Mouse (Mus musculus): Measurements from ENCODE around the gene Trim52. TPM values are rescaled to one million over a fixed set of nuclear protein-coding genes. Genes with fewer than 3 reads are reported as not detected.
"Not testable (repeated sequence)": the region's sequence is repeated elsewhere in the genome, so short reads cannot be mapped to it uniquely, and the experiment has no call there.

Gene Trim52
- polyA plus RNA-seq, 1 experiment from 2014 or later, result not detected

DNA sequence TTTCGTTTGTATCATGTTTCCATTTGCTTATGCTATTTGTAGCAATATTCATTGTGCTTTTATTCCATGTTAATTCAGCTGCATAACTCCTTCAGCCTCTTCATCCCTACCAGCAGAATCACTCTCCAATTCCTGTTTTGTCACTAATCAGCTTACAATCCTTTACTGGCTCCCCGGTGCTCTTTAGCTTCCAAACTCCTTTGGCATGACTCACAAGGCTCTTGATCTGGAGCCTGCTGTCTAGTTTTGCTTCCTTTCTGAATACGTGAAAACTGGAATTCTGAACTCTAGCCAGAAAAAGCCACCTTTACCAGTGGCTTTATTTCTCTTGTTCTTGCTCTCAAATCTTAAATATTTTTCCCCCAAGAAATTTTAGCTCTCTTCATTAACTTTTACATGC lies 56.3 kb downstream of the Trim52 start:
- no peaks in the 10 kb centered on the region for H3K4me1 ChIP-seq (replicated peaks)
- no peak overlapping the region for H3K4me3 ChIP-seq (replicated peaks)
- no peak for ATAC-seq
- no peak overlapping the region for H3K4me2 ChIP-seq (replicated peaks)
- H3K9me3 ChIP-seq, result no peaks in the 10 kb centered on the region
- no peak overlapping the region for H3K27ac ChIP-seq
- no peaks in the 10 kb centered on the region for H3K27me3 ChIP-seq (replicated peaks)
- 53% methylated on average over 3 of the region's 3 CpGs for WGBS
- H3K36me3 ChIP-seq, result no peaks in the 10 kb centered on the region
- no peak overlapping the region for H3K9ac ChIP-seq

DNA sequence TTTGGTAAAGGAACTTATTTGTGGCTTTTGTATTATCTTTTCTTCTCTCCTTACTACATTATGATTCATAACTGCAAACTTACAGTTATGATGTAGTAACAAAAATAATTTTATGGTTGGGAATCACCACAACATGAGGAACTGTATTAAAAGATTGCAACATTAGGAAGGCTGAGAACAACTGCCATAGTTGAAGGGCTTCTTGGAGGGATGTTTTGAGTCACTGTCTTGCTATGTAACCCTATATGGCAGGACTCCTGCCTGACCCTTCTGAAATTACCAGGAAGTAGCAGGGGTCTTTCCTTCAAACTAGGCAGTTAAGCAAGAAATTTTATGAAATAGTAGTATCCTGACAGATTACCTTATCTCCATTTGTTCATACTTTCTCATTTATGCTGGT lies 57.2 kb downstream of the Trim52 start:
- no peak for ATAC-seq
- no peak overlapping the region for H3K27ac ChIP-seq

GRCm38 (mm10) chr14:106163933-106164332 lies 57.9 kb downstream of the Trim52 start:
- not testable (repeated sequence) for H3K27me3 ChIP-seq (replicated peaks); H3K4me2 ChIP-seq (replicated peaks); H3K27ac ChIP-seq; H3K9ac ChIP-seq; ATAC-seq; H3K9me3 ChIP-seq; H3K4me3 ChIP-seq (replicated peaks); H3K4me1 ChIP-seq (replicated peaks); H3K36me3 ChIP-seq

More for the DNA sequence above, 57.2 kb downstream of the Trim52 start:
- H3K4me3 ChIP-seq (replicated peaks), result no peak overlapping the region
- no peak overlapping the region for H3K4me2 ChIP-seq (replicated peaks)
- no peaks in the 10 kb centered on the region for H3K9me3 ChIP-seq
- no peaks in the 10 kb centered on the region for H3K4me1 ChIP-seq (replicated peaks)
- no peak overlapping the region for H3K9ac ChIP-seq
- H3K36me3 ChIP-seq, result no peaks in the 10 kb centered on the region
- H3K27me3 ChIP-seq (replicated peaks), result no peaks in the 10 kb centered on the region

DNA sequence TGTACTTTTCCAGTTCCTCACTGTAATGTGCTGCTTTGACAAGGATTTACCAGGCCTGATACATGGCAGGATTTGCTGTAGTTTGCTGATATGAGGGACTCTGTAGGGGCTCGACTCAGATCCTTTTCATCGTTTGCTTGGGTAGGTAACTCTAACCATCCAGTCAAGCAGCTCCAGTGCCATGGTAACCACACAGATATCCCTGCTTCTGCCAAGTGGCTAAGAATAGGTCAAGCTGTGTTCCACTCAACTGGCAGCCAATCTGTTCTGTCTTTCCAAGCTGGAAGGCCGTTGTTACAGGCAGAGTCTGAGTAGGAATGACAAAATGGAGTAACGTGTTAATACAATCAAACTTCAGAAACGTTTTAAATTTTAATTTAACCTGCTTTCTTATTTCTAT lies 70.9 kb downstream of the Trim52 start:
- Histone ChIP-seq H3K9me3 (no peaks in the 10 kb centered on the region), H3K36me3 (no peaks in the 10 kb centered on the region), H3K9ac (no peak overlapping the region), H3K27ac (no peak overlapping the region), H3K27me3 (replicated peaks) (no peaks in the 10 kb centered on the region), H3K4me1 (replicated peaks) (no peaks in the 10 kb centered on the region), H3K4me2 (replicated peaks) (no peak overlapping the region), H3K4me3 (replicated peaks) (no peak overlapping the region)
- WGBS, result 83% methylated on average over 5 of the region's 5 CpGs
- ATAC-seq, result no peak

GRCm38 (mm10) chr14:106178245-106178644 lies 72.2 kb downstream of the Trim52 start:
- peak; percentile 36; the same call in 1 of the 2 replicates for ATAC-seq

GRCm38 (mm10) chr14:106179102-106179727 lies 73.2 kb downstream of the Trim52 start:
- H3K4me3 ChIP-seq (replicated peaks), result no peak overlapping the region
- H3K9ac ChIP-seq, result no peak overlapping the region
- H3K4me2 ChIP-seq (replicated peaks), result no peak overlapping the region
- no peaks in the 10 kb centered on the region for H3K27me3 ChIP-seq (replicated peaks)
- H3K4me1 ChIP-seq (replicated peaks), result no peaks in the 10 kb centered on the region
- 53% methylated on average over 8 of the region's 8 CpGs for WGBS
- H3K27ac ChIP-seq, result no peak overlapping the region
- ATAC-seq, result no peak
- H3K36me3 ChIP-seq, result no peaks in the 10 kb centered on the region
- H3K9me3 ChIP-seq, result no peaks in the 10 kb centered on the region

More at GRCm38 (mm10) chr14:106178245-106178644, 72.2 kb downstream of the Trim52 start:
- no peaks in the 10 kb centered on the region for H3K9me3 ChIP-seq
- H3K4me3 ChIP-seq (replicated peaks), result no peak overlapping the region
- no peaks in the 10 kb centered on the region for H3K4me1 ChIP-seq (replicated peaks)
- H3K36me3 ChIP-seq, result no peaks in the 10 kb centered on the region
- H3K27me3 ChIP-seq (replicated peaks), result no peaks in the 10 kb centered on the region
- 68% methylated on average over 4 of the region's 4 CpGs for WGBS
- no peak overlapping the region for H3K27ac ChIP-seq
- H3K9ac ChIP-seq, result no peak overlapping the region
- no peak overlapping the region for H3K4me2 ChIP-seq (replicated peaks)

DNA sequence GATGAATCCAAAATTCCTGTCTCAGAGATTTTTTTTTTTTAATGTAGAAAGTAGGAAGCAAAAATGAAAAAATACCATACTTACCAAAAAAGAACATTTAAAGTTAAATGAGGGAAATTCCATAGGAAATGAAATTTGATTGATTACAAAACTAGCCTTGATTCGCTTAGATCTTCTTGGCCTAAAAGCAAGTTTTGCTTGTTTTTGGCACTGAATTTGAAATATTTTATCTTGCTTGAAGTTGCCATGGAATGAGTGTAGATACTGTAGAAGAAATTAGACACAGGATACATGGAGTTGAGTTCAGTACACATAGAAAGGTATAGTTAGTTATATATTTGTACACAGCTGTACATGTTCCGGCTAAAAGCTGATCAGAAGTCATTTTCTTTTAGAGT lies 73.7 kb downstream of the Trim52 start:
- Histone ChIP-seq H3K4me1 (replicated peaks) (no peaks in the 10 kb centered on the region), H3K4me3 (replicated peaks) (no peak overlapping the region), H3K9ac (no peak overlapping the region), H3K4me2 (replicated peaks) (no peak overlapping the region), H3K27ac (no peak overlapping the region), H3K27me3 (replicated peaks) (no peaks in the 10 kb centered on the region), H3K9me3 (no peaks in the 10 kb centered on the region), H3K36me3 (no peaks in the 10 kb centered on the region)
- WGBS, result 78% methylated on average over 2 of the region's 2 CpGs
- ATAC-seq, result no peak

DNA sequence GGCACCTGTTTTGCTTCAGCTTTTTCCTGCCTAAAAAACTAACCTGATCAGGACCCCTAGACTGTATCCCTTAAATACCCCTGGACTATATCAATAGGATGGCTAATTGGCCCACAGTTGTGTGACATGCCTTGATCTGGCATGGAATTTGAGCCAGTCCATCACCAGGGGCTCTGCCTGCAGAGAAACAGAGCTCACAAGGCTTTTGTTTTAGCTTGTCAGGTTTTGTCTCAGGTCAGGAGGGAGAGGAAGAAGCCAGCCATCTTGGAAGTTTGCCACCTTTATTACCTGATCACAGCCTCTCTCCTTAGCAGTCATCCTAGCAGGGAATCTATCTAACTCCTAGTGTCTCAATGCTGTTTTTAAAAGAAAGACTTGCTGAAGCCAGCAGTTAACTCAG lies 74.6 kb downstream of the Trim52 start:
- Histone ChIP-seq H3K4me3 (replicated peaks) (no peak overlapping the region), H3K4me1 (replicated peaks) (no peaks in the 10 kb centered on the region), H3K27me3 (replicated peaks) (no peaks in the 10 kb centered on the region), H3K36me3 (no peaks in the 10 kb centered on the region), H3K9me3 (no peaks in the 10 kb centered on the region), H3K9ac (no peak overlapping the region), H3K4me2 (replicated peaks) (no peak overlapping the region), H3K27ac (no peak overlapping the region)
- ATAC-seq, result no peak

DNA sequence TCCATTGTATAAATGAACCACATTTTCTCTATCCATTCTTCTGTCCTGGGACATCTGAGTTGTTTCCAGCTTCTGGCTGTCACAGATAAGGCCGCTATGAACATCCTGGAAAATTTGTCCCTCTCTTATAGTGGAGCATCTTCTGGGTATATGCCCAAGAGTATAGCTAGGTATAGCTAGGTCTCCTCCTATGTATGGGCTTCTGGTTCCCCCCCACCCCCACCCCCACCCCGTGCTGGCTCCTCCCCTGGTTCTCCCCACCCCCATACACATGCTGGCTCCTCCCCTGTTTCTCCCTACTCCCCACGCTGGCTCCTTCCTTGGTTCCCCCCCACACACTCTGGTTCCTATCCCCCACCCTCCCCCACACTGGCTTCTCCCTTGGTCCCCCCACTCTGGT lies 78.0 kb downstream of the Trim52 start:
- no peaks in the 10 kb centered on the region for H3K27me3 ChIP-seq (replicated peaks)
- 75% methylated on average over 3 of the region's 3 CpGs for WGBS
- H3K27ac ChIP-seq, result no peak overlapping the region
- no peak overlapping the region for H3K9ac ChIP-seq
- no peak for ATAC-seq
- H3K4me2 ChIP-seq (replicated peaks), result no peak overlapping the region
- no peak overlapping the region for H3K4me3 ChIP-seq (replicated peaks)
- no peaks in the 10 kb centered on the region for H3K9me3 ChIP-seq
- no peaks in the 10 kb centered on the region for H3K36me3 ChIP-seq
- H3K4me1 ChIP-seq (replicated peaks), result no peaks in the 10 kb centered on the region

Other genes starting within 250 kb of the Trim52 start
- gene Spry2, start 209.4 kb upstream of the Trim52 start, polyA plus RNA-seq (2015; fragmentation: Nextera tagmentation; extraction: Ambion mirVana), result 39.8 and 53.3 TPM in 2 replicates